Mouse (Mus musculus): Measurements from ENCODE around the gene Lpgat1.

Gene Lpgat1

DNA sequence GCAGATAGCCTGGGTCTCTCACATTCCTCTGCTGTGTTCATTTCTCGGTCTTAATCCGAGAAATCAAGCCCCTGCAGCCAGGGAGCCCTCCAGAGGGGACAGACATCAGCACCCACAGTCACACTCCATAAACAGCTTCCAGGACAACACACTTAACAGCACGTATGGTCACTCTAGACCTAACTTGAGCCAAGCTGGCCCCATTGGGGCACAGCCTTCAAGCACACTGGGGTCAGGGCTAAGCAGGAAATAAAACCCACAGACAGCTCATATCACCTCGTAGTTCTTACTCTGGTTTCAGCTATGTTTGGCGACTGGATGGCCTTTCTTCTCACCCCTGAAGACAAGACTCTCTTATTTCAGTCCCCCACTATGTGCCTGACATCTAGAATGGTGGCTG is 87.1 kb downstream of the Lpgat1 start:
- in situ Hi-C loops (cut with MseI, MboI) = no loop called here

DNA sequence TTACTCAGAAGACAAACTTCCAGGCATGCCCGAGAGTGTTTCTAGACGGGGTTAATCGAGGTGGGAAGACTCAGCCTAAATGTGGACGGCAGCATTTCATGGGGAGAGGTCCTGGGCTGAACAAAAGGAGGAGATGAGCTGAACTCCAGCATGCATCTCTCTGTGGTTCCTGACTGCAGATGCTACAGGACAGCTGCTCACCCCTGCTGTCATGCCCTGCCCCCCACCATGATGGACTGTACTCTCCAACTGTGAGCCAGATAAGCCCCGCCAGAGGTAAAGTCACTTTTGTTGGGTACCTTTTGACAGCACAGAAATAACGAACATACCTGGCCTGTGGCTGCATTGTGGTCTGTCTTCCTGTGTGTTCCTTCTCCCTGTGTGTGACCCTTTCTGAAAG is 88.2 kb downstream of the Lpgat1 start:
- in situ Hi-C loops (cut with MseI, MboI) = no loop called here

DNA sequence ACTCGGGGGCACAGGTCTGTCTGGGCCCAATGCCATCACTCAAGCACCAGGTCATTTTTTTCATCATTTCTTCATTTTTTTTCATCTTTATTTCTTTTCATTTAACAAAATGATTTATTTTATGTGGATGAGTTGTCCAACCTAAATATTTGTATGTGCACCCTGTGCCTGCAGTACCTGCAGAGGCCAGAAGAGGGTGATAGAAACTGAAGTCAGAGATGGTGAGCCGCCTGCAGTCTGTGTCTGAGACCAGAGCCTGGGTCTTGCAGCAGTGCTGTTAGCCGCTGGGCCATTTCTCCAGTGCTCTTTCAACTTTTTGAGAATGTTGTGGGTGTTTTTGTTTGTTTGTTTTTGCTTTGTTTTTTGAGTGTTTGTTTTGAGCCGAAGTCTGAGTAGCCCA is 89.1 kb downstream of the Lpgat1 start:
- in situ Hi-C loops (cut with MseI, MboI) = no loop called here

DNA sequence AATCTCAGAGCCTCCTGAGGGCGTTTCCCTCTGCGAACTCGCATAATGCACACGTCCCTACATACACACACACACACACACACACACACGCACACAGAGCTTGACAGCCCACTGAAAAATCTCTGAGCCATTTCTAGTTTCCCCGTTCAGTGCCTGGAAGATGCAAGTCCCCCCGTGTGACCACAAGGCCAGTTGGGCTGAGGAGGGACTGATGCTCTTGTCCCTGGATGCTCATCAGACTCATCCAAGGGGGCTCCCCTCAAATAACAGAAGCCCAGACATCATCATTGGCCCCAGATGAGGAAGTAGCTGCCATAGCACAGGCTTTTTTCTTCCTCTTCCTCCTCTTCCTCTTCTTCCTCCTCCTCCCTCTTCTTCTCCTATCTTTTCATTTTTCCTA is 90.3 kb downstream of the Lpgat1 start:
- in situ Hi-C loops (cut with MseI, MboI) = no loop called here

DNA sequence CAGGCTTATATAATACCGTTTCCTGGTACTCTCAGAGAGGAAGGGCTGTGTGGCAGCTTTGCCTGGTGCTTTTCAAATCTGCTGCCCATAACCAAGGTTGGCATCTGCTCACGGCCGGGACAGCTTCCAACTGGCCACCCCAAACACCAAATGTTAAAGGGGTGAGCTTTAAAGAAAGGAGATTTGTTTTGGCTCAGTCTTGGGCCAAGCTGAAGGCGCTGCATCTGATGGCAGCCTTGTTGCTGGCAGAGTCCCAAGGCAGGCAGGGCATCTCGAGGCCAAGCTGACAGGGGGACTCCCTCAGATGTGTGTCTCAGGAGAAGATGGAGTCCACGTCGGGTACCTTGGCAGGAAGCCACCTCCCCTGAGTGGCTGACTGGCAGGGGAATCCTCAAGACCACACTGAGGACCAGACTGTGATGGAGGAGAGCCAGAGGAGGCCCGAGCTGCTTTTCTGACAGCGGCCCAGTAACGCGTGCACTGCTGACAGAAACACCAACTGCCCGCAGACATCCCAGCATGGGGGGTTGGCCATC is 91.1 kb downstream of the Lpgat1 start:
- in situ Hi-C loops (cut with MseI, MboI) = no loop called here

DNA sequence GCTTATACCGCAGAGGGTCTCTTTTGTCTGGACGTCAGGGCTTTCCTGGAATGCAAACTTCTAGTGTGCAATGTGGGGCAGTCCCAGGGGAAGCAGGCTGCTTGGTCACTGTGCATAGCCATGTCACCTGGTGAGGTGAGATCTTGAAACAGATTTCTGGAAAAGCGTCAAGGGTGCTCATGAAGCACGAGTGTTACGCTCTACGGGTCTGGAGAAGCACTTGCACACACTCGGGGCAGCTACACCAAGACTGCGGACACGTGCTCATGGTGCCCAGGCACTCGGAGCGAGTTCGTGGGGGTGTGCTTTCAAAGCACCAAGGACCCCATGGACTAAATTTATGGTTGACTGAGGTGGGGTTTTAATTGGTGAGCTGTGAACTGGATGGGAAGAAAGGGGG is 94.1 kb downstream of the Lpgat1 start:
- in situ Hi-C loops (cut with MseI, MboI) = loop anchor here in 1 of 2 experiments (10.0 kb wide), 1 partner anchor 227 kb away; no protein-coding TSS in a partner anchor

DNA sequence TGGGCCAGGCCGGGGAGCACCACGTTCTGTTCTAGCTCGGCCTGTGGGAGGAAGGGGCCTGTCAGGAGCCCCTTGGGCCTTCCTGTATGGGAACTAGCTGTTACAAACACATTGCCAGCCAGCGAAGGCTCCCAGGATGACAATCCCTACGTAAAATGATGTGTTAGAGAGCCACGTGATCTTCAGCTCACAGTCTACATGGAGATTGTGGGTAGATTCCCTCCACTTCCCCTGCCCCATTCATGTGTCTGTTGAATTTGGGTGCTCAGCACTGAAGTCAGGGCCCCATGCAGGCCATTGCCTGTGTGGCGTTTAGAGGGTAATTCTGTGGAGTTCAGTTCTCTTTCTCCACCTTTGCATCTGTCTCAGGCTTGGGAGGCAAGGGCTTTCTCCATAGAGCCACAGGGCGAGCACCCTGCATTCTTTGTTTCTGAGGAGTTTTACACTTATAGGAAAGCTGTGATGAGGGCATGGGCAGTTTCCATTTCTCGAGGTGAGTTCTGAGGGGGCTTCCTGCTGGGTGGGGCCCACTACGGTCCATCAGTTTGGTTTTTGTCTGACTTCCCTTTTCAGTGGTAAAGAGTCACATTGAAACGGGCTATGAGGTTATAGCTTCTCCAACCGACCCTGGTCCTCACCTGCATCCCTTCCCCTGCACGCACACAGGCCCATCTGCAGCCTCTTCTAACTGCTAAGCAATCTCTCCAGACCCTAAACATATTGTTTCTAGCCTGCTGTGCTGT is 95.5 kb downstream of the Lpgat1 start:
- in situ Hi-C loops (cut with MseI, MboI) = loop anchor here in 1 of 2 experiments (10.0 kb wide), 1 partner anchor 228 kb away; no protein-coding TSS in a partner anchor

DNA sequence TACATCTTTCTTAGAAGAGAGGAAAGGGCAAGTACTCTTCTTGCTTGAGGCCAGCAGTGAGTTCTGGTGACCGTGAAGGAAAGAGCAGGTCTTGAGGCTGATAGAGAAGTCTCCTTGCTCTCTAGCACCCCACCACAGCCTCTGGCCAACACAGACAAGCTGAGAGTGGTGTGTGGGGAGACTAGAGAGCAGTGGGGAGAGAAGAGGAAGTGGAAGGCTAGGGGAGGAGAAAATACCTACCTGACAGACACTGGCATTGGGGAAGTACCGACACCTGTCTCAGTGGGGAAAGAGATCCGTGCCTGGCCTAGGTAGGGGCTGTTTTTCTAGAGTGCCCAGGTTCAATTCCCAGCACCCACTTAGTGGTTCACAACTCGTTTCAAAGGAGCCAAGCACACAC is 96.6 kb downstream of the Lpgat1 start:
- in situ Hi-C loops (cut with MseI, MboI) = loop anchor here in 1 of 2 experiments (10.0 kb wide), 1 partner anchor 229 kb away; no protein-coding TSS in a partner anchor

DNA sequence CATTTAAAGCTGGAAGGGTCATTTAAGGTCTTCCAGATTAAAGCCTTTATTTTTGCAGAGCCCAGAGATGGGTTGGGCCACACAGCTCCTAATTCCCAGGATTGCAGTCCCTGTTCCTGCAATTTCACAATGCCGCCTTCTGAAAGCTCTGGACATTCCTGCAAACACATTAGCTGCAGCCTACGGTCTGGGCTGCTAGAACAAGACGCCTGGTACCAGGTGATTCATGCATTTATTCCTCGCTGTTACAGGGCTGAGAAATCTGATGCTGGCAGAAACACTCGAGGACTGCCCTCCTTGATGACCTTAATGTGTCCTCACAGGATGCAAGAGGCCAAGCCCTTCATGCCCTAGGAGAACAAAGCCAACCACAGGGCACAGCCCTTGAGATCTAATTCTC is 97.3 kb downstream of the Lpgat1 start:
- in situ Hi-C loops (cut with MseI, MboI) = loop anchor here in 1 of 2 experiments (10.0 kb wide), 1 partner anchor 230 kb away; no protein-coding TSS in a partner anchor

DNA sequence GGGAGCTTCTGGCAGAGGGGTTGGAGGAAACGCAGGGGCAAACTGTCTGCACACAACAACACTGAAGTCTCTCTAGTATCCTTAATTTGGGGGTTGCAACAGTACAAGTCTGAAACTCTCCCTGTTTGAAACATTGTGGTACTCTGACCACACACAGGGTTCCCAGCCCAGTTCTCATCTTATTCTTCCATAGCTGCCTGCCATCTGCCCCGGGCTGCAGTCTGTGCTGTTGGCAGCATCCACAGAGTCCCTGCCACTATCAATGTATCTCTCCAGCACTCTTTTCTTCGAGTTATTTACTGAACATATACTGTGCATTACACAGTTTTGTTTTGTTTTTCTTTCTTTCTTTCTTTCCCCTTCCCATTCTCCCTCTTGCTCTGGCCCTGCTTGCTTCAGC is 99.0 kb downstream of the Lpgat1 start:
- in situ Hi-C loops (cut with MseI, MboI) = loop anchor here in 1 of 2 experiments (10.0 kb wide), 1 partner anchor 232 kb away; no protein-coding TSS in a partner anchor

DNA sequence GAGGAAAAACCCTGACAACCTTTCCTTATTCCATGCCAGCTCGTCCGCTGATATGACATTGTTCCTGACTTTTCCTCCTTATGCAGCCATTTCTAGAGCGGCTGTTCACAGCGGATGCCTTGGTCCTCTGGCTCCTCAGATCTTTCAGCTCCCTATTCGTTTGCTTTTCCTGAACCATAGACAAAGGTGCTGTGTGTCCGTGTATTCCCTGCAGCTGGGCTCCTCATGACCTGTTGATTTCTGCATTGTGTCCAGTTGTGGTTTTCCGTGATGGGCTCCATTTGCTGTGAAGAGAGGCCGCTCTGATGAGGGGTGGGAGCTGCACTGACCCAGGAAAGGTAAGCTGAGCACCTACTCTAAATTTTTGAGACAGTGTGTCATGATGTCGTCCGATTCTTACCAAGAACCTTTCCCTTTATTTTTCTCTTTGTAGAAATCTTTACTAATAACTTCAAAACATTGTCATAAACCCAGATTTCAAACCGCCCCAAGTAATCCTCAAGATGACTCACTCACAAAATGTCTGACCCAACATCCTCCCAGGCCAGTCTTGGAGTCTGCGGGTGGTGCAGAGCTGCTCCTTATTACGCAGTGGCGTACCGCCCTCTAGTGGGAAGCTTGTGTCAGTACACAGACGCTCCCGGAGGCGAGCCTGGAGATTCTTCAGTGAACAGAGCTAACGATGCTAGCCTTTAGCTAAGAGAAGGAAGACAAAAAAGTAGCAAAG is 99.9 kb downstream of the Lpgat1 start:
- in situ Hi-C loops (cut with MseI, MboI) = loop anchor here in 1 of 2 experiments (10.0 kb wide), 1 partner anchor 233 kb away; no protein-coding TSS in a partner anchor

DNA sequence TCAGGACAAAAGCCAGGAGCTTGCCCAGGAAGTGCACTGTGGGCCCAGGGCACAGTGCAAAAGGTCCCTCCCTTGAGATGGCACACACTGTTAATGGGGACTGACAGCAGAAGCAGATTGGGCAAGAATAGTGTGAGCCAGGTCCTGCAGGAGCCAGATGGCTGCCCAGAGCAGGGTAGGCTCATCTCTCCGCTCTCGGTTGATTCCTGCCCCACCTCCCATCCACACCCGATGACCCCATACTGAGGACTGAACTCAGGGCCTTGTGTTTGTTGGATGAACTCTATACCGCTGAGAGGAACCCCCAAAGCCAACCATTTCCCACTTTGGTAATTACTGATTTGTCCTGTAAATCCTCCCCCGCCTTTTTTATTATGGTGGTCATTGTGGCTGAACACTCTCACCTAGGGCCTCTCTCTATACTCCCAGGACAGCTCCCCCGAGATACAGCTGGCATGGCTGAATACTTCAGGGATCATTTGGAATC is 100.6 kb downstream of the Lpgat1 start:
- in situ Hi-C loops (cut with MseI, MboI) = loop anchor here in 1 of 2 experiments (10.0 kb wide), 1 partner anchor 233 kb away; no protein-coding TSS in a partner anchor

DNA sequence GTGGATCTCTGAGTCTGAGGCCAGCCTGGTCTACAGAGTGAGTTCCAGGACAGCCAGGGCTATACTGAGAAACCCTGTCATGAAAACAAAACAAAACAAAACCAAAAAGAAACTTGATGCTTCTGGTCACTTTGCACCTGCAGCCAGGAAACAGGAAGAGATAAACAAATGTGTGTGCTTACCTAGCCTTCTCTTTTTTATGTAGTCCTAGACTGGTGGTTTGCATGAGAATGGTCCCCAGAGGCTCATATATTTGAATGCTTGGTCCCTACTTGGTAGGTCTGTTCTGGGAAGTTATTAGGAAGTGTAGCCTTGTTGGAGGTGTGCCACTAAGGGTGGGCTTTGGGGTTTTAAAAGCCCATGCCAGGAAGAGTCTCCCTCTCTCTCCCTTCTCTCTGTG is 101.4 kb downstream of the Lpgat1 start:
- in situ Hi-C loops (cut with MseI, MboI) = loop anchor here in 1 of 2 experiments (10.0 kb wide), 1 partner anchor 234 kb away; no protein-coding TSS in a partner anchor

DNA sequence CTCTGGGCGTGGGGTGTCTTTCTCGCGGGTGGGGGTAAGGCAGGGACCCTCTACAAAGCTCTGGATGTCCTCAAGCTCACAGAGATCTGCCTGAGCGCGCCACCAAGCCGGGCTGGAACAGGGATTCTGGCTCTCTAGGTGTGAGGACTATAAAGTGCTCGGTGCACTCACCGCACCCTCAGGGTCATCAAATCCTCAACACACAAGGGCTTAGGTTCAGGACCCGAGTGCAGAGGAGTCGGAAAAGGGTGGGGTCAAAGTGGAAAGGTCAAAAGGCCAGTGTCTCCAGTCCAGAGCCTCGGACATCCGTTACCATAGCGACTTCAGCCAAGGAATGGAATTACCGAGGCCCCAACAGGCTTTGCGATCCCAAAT is 103.3 kb downstream of the Lpgat1 start:
- in situ Hi-C loops (cut with MseI, MboI) = loop anchor here in 1 of 2 experiments (5.0 kb wide), 1 partner anchor 244 kb away; the partner anchor contains the start of genes Dtl and Ints7

DNA sequence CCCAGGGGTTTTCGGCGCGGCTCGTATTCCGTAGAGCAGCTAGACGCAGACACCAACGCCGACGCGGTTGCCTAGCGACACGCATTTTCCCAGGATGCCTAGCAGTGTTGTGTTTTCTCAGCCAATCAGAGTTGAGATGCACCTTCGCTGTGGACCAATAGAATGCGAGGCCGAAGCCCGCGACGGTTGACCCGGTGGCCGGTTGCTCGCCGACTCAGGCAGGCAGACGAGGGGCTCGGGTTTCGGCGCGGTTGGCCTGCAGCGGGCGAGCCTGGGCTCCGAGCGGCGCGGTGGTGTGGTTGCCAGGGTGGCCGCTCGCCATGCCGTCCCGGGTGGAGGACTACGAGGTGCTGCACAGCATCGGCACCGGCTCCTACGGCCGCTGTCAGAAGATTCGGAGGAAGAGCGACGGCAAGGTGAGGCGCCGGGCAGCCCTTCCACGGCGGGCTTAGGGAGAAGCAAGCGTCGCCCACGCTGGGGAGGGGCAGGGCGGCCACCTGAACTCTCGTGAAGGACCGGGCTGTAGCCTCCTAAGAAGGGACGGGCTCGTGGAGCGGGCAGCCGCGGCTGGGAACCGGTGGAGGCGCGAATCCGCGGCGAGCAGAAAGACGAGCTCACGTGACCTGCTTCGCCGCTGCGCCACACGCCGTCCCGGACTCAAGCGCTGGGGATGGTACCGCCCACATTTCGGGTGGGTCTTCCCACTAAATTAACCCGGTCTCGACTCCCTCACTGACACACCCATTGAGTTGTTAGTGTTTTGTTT is 103.9 kb downstream of the Lpgat1 start, which contains the start of gene Nek2:
Gene Nek2, plus strand, starts transcription at position 119 of the 766 bp plus-strand sequence.
- in situ Hi-C loops (cut with MseI, MboI) = loop anchor here in 1 of 2 experiments (5.0 kb wide), 1 partner anchor 244 kb away; the partner anchor contains the start of genes Dtl and Ints7

DNA sequence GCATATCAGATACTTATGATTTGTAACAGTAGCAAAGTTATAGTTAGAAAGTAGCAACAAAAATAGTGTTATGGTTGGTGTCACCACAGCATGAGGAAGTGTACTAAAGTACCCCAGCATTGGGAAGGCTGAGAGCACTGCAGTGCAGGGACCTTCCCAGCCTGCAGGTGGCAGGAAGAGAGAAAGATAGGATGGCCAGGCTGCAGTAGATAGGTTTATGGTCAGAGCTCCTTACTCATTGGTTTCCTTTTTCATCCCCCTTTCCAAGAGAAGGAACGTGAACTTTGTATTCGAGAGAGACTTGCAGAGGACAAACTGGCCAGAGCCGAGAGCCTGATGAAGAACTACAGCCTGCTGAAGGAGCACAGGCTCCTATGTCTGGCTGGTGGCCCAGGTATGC is 111.5 kb downstream of the Lpgat1 start:
- in situ Hi-C loops (cut with MseI, MboI) = no loop called here

DNA sequence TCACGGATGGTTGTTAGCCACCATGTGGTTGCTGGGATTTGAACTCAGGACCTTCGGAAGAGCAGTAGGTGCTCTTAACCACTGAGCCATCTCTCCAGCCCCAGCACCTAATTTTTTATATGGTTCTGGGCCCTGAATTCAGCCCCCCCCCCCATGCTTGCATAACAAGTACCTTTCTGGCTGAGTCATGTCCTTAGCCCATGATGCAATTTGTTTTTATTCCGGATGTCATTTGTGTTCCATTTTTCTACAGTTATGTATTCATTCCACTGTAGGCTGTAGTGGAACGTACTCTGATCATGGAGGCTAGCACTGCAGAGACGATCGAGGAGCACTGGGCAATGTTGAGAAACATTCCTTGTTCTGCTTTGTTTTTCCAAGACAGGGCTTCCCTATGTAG is 115.8 kb downstream of the Lpgat1 start:
- in situ Hi-C loops (cut with MseI, MboI) = no loop called here

All from mouse trophoblast stem cell (cell line).